Mouse (Mus musculus) liver, embryonic 14.5 days (tissue): Measurements from ENCODE around the gene Chst7. TPM values are rescaled to one million over a fixed set of nuclear protein-coding genes. Genes with fewer than 3 reads are reported as not detected.
A peak's percentile ranks its signal among the peaks of the same experiment; 100 is the strongest.

Source experiments
- ATAC-seq: fragments of 200-750 bp; cut with Nextera tagmentation; 2 replicates; pipeline ENCODE4 v1.8.0; 2017; ENCODE audit warnings: moderate number of reproducible peaks, mild to moderate bottlenecking, moderate library complexity; ENCODE audit not compliant: insufficient read depth
- DNase-seq, 3 experiments: peaks; one replicate each; pipeline ENCODE4 v3.0.0-alpha.2; 2012 to 2013; ENCODE audit warnings: low read depth in 3 of 3, low spot score in 3 of 3
- H3K27ac ChIP-seq: fragments of 300-500 bp; sonication (generic); 2 replicates; pipeline ENCODE4 v1.5.1; 2014; ENCODE audit warnings: moderate library complexity, mild to moderate bottlenecking, control low read depth, inconsistent platforms
- H3K27me3 ChIP-seq: fragments of 300-500 bp; sonication (generic); 2 replicates; pipeline ENCODE4 v1.6.1; 2014; ENCODE audit warnings: mild to moderate bottlenecking, low read length, moderate library complexity; ENCODE audit not compliant: control insufficient read depth, insufficient read depth
- H3K36me3 ChIP-seq: fragments of 300-500 bp; sonication (generic); replicated peaks from 2 replicates; pipeline ENCODE4 v1.6.1; 2014; ENCODE audit warnings: low read depth; ENCODE audit not compliant: control insufficient read depth, insufficient read depth
- H3K4me1 ChIP-seq, 2 experiments: fragments of 200-500 bp in 1 of 2; fragments of 300-500 bp in 1 of 2; sonication (generic) in 1 of 2; replicated peaks; 2 replicates each; pipeline ENCODE4 v1.6.1; 2012 to 2014; ENCODE audit warnings: antibody characterized with exemption in 1 of 2, inconsistent platforms in 1 of 2, low read length in 1 of 2; ENCODE audit not compliant: control insufficient read depth in 2 of 2, insufficient read depth in 2 of 2
- H3K4me2 ChIP-seq: fragments of 300-500 bp; sonication (generic); 2 replicates; pipeline ENCODE4 v1.6.1; 2014; ENCODE audit warnings: low read depth, mild to moderate bottlenecking, control low read depth, moderate library complexity
- H3K4me3 ChIP-seq, 2 experiments: fragments of 200-500 bp in 1 of 2; fragments of 300-500 bp in 1 of 2; sonication (generic) in 1 of 2; 2 replicates each; pipeline ENCODE4 v1.5.1; 2012 to 2014; ENCODE audit warnings: low read depth in 2 of 2, low read length in 2 of 2, mild to moderate bottlenecking in 2 of 2, control low read depth in 1 of 2, inconsistent platforms in 1 of 2, moderate library complexity in 1 of 2; ENCODE audit not compliant: insufficient read depth in 1 of 2
- H3K9ac ChIP-seq: fragments of 300-500 bp; sonication (generic); replicated peaks from 2 replicates; pipeline ENCODE4 v1.6.1; 2014; ENCODE audit warnings: mild to moderate bottlenecking, control low read depth, moderate library complexity
- H3K9me3 ChIP-seq: fragments of 300-500 bp; sonication (generic); 2 replicates; pipeline ENCODE4 v1.6.1; 2016; ENCODE audit warnings: low read length, mixed read lengths; ENCODE audit not compliant: control insufficient read depth
- CTCF ChIP-seq: IDR thresholded peaks from 2 replicates; pipeline ENCODE4 v1.5.1; 2016; ENCODE audit warnings: antibody characterized with exemption, low read depth, control low read depth
- EP300 ChIP-seq: IDR thresholded peaks from 2 replicates; pipeline ENCODE4 v1.6.1; 2016; ENCODE audit warnings: antibody characterized with exemption, low read depth
- WGBS: fragments of 180-500 bp; shearing (Covaris S2); extraction: QIAGEN DNeasy Blood & Tissue Kit; methylation state at CpG from one replicate; pipeline ENCODE4 v1.1.7; 2014; ENCODE audit not compliant: insufficient replicate concordance; 5-methylcytosine and 5-hydroxymethylcytosine counted together
- polyA plus RNA-seq, 2 experiments: library from polyadenylated mRNA; depleted of rRNA in 1 of 2; stranded (reverse) in 1 of 2; unstranded in 1 of 2; fragments of >200 nt; fragmentation: Nextera tagmentation in 1 of 2; extraction: Ambion mirVana in 1 of 2; gene quantifications; 2 replicates each; pipeline versions ENCODE4 v1.2.1 to v1.2.3; 2012 to 2014

Gene Chst7
- polyA plus RNA-seq (2012; rRNA removed), result 0.39 and 0.48 TPM in 2 replicates
- polyA plus RNA-seq (2014; fragmentation: Nextera tagmentation; extraction: Ambion mirVana), result 0.42 and 0.54 TPM in 2 replicates

DNA sequence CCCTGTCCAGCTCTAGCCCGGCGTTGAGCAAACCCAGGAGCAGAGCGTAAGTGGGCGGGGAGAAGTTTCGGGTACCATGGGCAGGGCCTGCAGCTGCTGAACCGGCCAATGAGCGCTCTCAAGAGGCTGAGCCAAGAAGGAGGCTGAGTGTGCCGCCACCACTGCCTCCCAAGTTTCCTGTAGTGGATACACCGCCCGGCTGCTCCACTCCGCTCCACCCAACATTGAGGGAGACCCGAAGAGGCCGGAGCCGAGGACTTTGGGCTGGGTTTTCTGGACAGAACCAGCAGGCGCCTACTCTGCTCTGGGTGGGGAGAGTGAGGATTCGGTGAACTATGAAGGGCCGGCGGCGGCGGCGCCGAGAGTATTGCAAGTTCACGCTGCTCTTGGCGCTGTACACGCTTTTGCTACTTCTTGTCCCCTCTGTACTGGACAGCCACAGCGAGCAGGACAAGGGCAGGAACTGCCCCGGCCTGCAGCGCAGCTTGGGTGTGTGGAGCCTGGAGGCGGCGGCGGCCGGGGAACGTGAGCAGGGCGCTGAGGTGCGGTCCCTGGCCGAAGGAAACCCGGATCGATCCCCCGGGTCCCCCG, at the start of gene Chst7:
Chst7 (plus strand) TSS at position 180 of the 591 bp plus-strand sequence.
- Histone ChIP-seq H3K4me2 (peak within 1 kb of the TSS; percentile 40), H3K4me3 (peak within 1 kb of the TSS; percentile 16 to 23; a peak in 3 of 4 replicates), H3K36me3 (no peaks in the 10 kb centered on the region), H3K4me1 (no peaks in the 10 kb centered on the region), H3K27me3 (peaks cover 11% of the 10 kb centered on the region), H3K9ac (no peak within 1 kb of the TSS), H3K9me3 (no peaks in the 10 kb centered on the region), H3K27ac (no peak within 1 kb of the TSS)
- TF ChIP-seq CTCF (no peak), EP300 (no peak)
- DNase-seq (peak in 2 of 3 experiments; percentile 0 to 1), ATAC-seq (peak; percentile 28; the same call in 1 of the 2 replicates)
- WGBS, result 13% methylated on average over 34 of the region's 40 CpGs

DNA sequence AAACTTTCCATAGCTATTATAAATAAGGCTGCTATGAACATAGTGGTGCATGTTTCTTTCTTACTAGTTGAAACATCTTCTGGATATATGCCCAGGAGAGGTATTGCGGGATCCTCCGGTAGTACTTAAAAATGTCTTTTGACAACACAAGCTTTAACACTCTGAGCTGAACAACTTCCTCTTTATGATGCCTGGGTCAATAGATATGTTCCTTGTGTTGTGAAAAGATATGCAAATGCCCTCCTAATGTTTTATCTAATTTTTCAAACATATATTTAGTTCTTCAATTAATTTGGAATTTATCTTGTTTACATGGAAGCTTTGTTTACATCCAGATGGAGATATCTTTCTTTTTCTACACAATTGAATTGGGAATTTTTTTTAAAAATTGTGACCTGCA, 47.1 kb upstream of the Chst7 start:
- Histone ChIP-seq H3K4me1 (no peaks in the 10 kb centered on the region), H3K27me3 (no peaks in the 10 kb centered on the region), H3K9me3 (no peaks in the 10 kb centered on the region), H3K27ac (no peak overlapping the region), H3K36me3 (no peaks in the 10 kb centered on the region), H3K4me3 (no peak overlapping the region), H3K4me2 (no peak overlapping the region), H3K9ac (no peak overlapping the region)
- WGBS, result 44% methylated on average over 2 of the region's 2 CpGs
- DNase-seq, result no peak
- TF ChIP-seq CTCF (no peak), EP300 (no peak)
- ATAC-seq, result no peak

DNA sequence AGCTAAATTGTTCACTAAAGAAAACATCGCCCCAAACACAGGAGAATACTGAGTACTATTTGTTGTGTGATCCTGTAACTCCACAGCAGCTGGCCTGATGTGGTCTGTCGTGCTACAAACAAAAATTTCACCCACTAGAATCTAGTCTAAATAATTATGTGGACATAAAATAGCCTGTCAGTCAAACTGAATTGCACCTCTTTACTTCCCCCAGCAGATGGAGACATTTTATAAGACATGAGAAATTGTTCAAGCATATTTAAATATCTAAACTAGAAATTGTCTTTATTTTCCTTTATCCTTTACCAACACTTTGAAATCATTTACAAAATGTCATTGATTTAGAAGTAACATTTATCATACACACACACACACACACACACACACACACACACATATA, 38.4 kb upstream of the Chst7 start:
- Histone ChIP-seq H3K9ac (no peak overlapping the region), H3K4me3 (no peak overlapping the region), H3K9me3 (no peaks in the 10 kb centered on the region), H3K36me3 (no peaks in the 10 kb centered on the region), H3K4me2 (no peak overlapping the region), H3K4me1 (no peaks in the 10 kb centered on the region), H3K27ac (no peak overlapping the region), H3K27me3 (no peaks in the 10 kb centered on the region)
- ATAC-seq (no peak), DNase-seq (peak in 1 of 3 experiments; percentile 0)
- TF ChIP-seq CTCF (no peak), EP300 (no peak)
- WGBS, result 29% methylated on average over 2 of the region's 2 CpGs

- ATAC-seq, result no peak
- Histone ChIP-seq H3K9ac (no peak overlapping the region), H3K27me3 (peaks cover 11% of the 10 kb centered on the region)
Observed at GRCm38 (mm10) chrX:20060096-20060768, 872 bp downstream of the Chst7 start.

DNA sequence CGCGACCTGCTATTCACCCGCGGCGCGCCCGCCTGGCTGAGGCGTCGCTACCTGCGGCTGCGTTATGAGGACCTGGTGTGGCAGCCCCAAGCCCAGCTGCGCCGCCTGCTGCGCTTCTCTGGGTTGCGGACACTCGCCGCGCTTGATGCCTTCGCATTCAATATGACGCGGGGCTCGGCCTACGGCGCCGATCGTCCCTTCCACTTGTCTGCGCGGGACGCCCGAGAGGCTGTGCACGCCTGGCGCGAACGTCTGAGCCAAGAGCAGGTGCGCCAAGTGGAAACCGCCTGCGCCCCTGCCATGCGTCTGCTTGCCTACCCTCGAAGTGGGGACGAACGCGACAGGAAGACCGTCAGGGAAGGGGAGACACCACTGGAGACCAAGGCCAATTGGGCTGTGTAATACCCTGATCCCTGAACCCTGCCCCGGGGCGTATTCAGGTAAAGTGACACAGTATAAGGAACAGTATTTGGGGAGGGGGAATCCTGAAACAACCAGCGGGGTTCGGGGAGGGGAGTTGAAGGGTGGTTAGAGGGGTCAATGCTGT, 1.5 kb downstream of the Chst7 start:
- Histone ChIP-seq H3K9me3 (no peaks in the 10 kb centered on the region), H3K4me2 (no peak overlapping the region), H3K27me3 (peaks cover 11% of the 10 kb centered on the region), H3K27ac (no peak overlapping the region), H3K4me3 (no peak overlapping the region), H3K9ac (no peak overlapping the region), H3K36me3 (no peaks in the 10 kb centered on the region), H3K4me1 (no peaks in the 10 kb centered on the region)
- ATAC-seq, result no peak
- WGBS, result 8% methylated on average over 45 of the region's 47 CpGs
- no peak for TF ChIP-seq EP300
- no peak for TF ChIP-seq CTCF
- DNase-seq, result no peak

More at GRCm38 (mm10) chrX:20060096-20060768, 872 bp downstream of the Chst7 start:
- Histone ChIP-seq H3K4me3 (peak overlapping the region; percentile 1 to 16; a peak in 3 of 4 replicates), H3K4me2 (peak overlapping the region; percentile 40), H3K27ac (no peak overlapping the region), H3K9me3 (no peaks in the 10 kb centered on the region), H3K4me1 (no peaks in the 10 kb centered on the region), H3K36me3 (no peaks in the 10 kb centered on the region)
- DNase-seq, result no peak
- TF ChIP-seq EP300 (no peak), CTCF (no peak)
- 16% methylated on average over 55 of the region's 65 CpGs for WGBS
